Mouse (Mus musculus) thymus, postnatal 0 days (tissue): Measurements from ENCODE around the gene Zfand4. TPM values are rescaled to one million over a fixed set of nuclear protein-coding genes. Genes with fewer than 3 reads are reported as not detected.
"Not testable (repeated sequence)": the region's sequence is repeated elsewhere in the genome, so short reads cannot be mapped to it uniquely, and the experiment has no call there.

Source experiments
- DNase-seq: peaks from one replicate; pipeline ENCODE4 v3.0.0-alpha.2; 2015; ENCODE audit warnings: low spot score
- polyA plus RNA-seq: library from polyadenylated mRNA; unstranded; fragments of >200 nt; fragmentation: Nextera tagmentation; extraction: Ambion mirVana; gene quantifications from 2 replicates; pipeline ENCODE4 v1.2.1, GENCODE M21; 2015

The Zfand4 gene
- polyA plus RNA-seq, 1 experiment from 2014 or later, result 9.2 TPM

GRCm38 (mm10) chr6:116311411-116311810 is 47.4 kb downstream of the Zfand4 start:
- no peak for DNase-seq

GRCm38 (mm10) chr6:116319259-116319658 is 55.2 kb downstream of the Zfand4 start:
- DNase-seq, result no peak

GRCm38 (mm10) chr6:116326641-116327040 is 62.6 kb downstream of the Zfand4 start:
- DNase-seq, result no peak

GRCm38 (mm10) chr6:116331396-116331795 is 67.4 kb downstream of the Zfand4 start:
- DNase-seq, result no peak

- DNase-seq, result no peak
Observed at GRCm38 (mm10) chr6:116337466-116337834, 73.4 kb downstream of the Zfand4 start.

- peak; percentile 63 for DNase-seq
Observed at GRCm38 (mm10) chr6:116337835-116338501, 73.9 kb downstream of the Zfand4 start, which contains the start of gene March8. TSS of gene March8 (plus strand) at chr6:116338024.

- no peak for DNase-seq
Observed at GRCm38 (mm10) chr6:116338520-116338919, 74.5 kb downstream of the Zfand4 start.

GRCm38 (mm10) chr6:116339088-116339487 is 75.1 kb downstream of the Zfand4 start:
- no peak for DNase-seq

GRCm38 (mm10) chr6:116340521-116340920 is 76.5 kb downstream of the Zfand4 start:
- no peak for DNase-seq

- no peak for DNase-seq
Observed at GRCm38 (mm10) chr6:116347953-116348352, 83.9 kb downstream of the Zfand4 start.

- no peak for DNase-seq
Observed at GRCm38 (mm10) chr6:116349997-116350396, 86.0 kb downstream of the Zfand4 start.

GRCm38 (mm10) chr6:116350643-116351042 is 86.6 kb downstream of the Zfand4 start:
- no peak for DNase-seq

GRCm38 (mm10) chr6:116351534-116351933 is 87.5 kb downstream of the Zfand4 start:
- no peak for DNase-seq

GRCm38 (mm10) chr6:116353428-116353827 is 89.4 kb downstream of the Zfand4 start:
- DNase-seq, result no peak

- not testable (repeated sequence) for DNase-seq
Observed at GRCm38 (mm10) chr6:116356311-116356947, 92.4 kb downstream of the Zfand4 start.

- no peak for DNase-seq
Observed at GRCm38 (mm10) chr6:116356948-116357325, 92.9 kb downstream of the Zfand4 start.

GRCm38 (mm10) chr6:116358056-116358455 is 94.0 kb downstream of the Zfand4 start:
- DNase-seq, result no peak

- no peak for DNase-seq
Observed at GRCm38 (mm10) chr6:116359256-116359655, 95.2 kb downstream of the Zfand4 start.

GRCm38 (mm10) chr6:116361463-116361862 is 97.4 kb downstream of the Zfand4 start:
- no peak for DNase-seq

GRCm38 (mm10) chr6:116361993-116362392 is 98.0 kb downstream of the Zfand4 start:
- no peak for DNase-seq

GRCm38 (mm10) chr6:116367971-116368370 is 103.9 kb downstream of the Zfand4 start:
- DNase-seq, result no peak

GRCm38 (mm10) chr6:116369811-116370210 is 105.8 kb downstream of the Zfand4 start:
- no peak for DNase-seq
